Mouse (Mus musculus) bone marrow macrophage, adult 2 months (primary cell): Measurements from ENCODE around the gene Efnb2. TPM values are rescaled to one million over a fixed set of nuclear protein-coding genes. Genes with fewer than 3 reads are reported as not detected.

Experiments used
- H3K27ac ChIP-seq: 2 replicates; pipeline ENCODE4 v1.5.1; 2012; ENCODE audit warnings: low read depth, low read length; ENCODE audit not compliant: insufficient read depth
- H3K4me1 ChIP-seq: 2 replicates; pipeline ENCODE4 v1.6.1; 2012; ENCODE audit warnings: low read length; ENCODE audit not compliant: control insufficient read depth, insufficient read depth
- H3K4me3 ChIP-seq: 2 replicates; pipeline ENCODE4 v1.5.1; 2012; ENCODE audit warnings: mild to moderate bottlenecking, low read length, moderate library complexity; ENCODE audit not compliant: insufficient read depth
- CTCF ChIP-seq: IDR thresholded peaks from 2 replicates; pipeline ENCODE4 v1.5.1; 2012; ENCODE audit warnings: low read depth, mild to moderate bottlenecking, low read length, moderate library complexity
- POLR2A ChIP-seq: IDR thresholded peaks from 2 replicates; pipeline ENCODE4 v1.6.1; 2012; ENCODE audit warnings: mild to moderate bottlenecking, low read depth, low read length, borderline replicate concordance
- polyA plus RNA-seq: library from polyadenylated mRNA; stranded (reverse); fragments of >200 nt; gene quantifications from 2 replicates; pipeline ENCODE4 v1.2.4, GENCODE M21; 2012; ENCODE audit not compliant: missing spikeins, insufficient read depth, insufficient read length

The Efnb2 gene
- polyA plus RNA-seq, 1 experiment, result 0.67 TPM

- Histone ChIP-seq H3K4me3 (no peak overlapping the region), H3K4me1 (no peaks in the 10 kb centered on the region), H3K27ac (no peak overlapping the region)
- no peak for TF ChIP-seq CTCF
- no peak for TF ChIP-seq POLR2A
Measured at GRCm38 (mm10) chr8:8593812-8594211, 67.2 kb downstream of the Efnb2 start.

DNA sequence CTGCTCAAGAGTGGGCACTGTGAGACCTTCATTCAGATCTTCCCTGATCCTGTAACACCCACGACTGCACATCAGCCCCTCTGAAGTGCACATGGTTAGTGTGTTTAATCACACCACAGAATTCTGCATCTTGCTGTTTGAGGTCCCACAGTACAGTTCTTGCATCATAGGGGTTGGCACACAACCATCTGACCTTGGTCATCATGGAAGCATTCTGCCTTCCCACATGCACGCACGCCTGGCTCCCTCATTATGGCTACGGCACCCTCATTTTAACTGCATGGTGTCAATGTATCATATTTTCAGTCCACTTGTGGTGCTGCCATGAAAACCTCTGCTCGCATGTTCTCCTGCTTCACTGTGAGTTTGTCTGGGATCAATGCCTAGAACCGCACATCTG lies 67.7 kb downstream of the Efnb2 start:
- TF ChIP-seq CTCF, result no peak
- no peak for TF ChIP-seq POLR2A
- Histone ChIP-seq H3K27ac (no peak overlapping the region), H3K4me1 (no peaks in the 10 kb centered on the region), H3K4me3 (no peak overlapping the region)

DNA sequence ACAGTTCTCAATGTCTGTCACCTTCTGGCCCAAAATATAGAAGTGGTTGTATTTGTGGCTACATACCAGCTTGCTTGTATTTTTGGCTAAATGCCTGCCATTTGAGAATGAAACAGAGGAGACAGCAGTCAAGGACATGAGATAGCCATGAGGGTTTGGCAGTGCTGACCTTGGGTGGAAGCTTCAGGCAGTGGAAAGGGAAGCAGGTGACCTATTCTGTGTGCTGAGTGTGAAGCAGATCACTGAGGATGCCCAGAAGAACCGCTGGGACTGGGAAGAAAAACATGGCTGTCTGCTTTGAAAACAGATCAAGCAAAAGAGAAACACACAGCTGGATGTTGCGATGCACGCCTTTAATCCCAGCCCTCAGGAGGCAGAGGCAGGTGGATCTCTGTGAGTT lies 68.7 kb downstream of the Efnb2 start:
- TF ChIP-seq POLR2A, result no peak
- no peak for TF ChIP-seq CTCF
- Histone ChIP-seq H3K4me1 (no peaks in the 10 kb centered on the region), H3K27ac (no peak overlapping the region), H3K4me3 (no peak overlapping the region)

GRCm38 (mm10) chr8:8583981-8584377 lies 77.1 kb downstream of the Efnb2 start:
- TF ChIP-seq POLR2A (no peak), CTCF (no peak)
- Histone ChIP-seq H3K4me1 (no peaks in the 10 kb centered on the region), H3K4me3 (no peak overlapping the region), H3K27ac (no peak overlapping the region)

- no peaks in the 10 kb centered on the region for H3K4me1 ChIP-seq
- no peak overlapping the region for H3K4me3 ChIP-seq
- no peak for TF ChIP-seq CTCF
- no peak for TF ChIP-seq POLR2A
- no peak overlapping the region for H3K27ac ChIP-seq
Measured at GRCm38 (mm10) chr8:8583290-8583980, 77.6 kb downstream of the Efnb2 start.

- Histone ChIP-seq H3K4me3 (no peak overlapping the region), H3K27ac (no peak overlapping the region), H3K4me1 (no peaks in the 10 kb centered on the region)
- TF ChIP-seq CTCF (no peak), POLR2A (no peak)
Measured at GRCm38 (mm10) chr8:8577770-8578303, 83.2 kb downstream of the Efnb2 start.

GRCm38 (mm10) chr8:8576833-8577232 lies 84.2 kb downstream of the Efnb2 start:
- no peak for TF ChIP-seq CTCF
- TF ChIP-seq POLR2A, result no peak
- H3K27ac ChIP-seq, result no peak overlapping the region
- H3K4me1 ChIP-seq, result no peaks in the 10 kb centered on the region

GRCm38 (mm10) chr8:8576286-8576685 lies 84.8 kb downstream of the Efnb2 start:
- Histone ChIP-seq H3K4me1 (no peaks in the 10 kb centered on the region), H3K4me3 (no peak overlapping the region), H3K27ac (no peak overlapping the region)
- no peak for TF ChIP-seq POLR2A
- no peak for TF ChIP-seq CTCF

More at GRCm38 (mm10) chr8:8576833-8577232, 84.2 kb downstream of the Efnb2 start:
- H3K4me3 ChIP-seq, result no peak overlapping the region

- TF ChIP-seq POLR2A (no peak), CTCF (no peak)
- no peaks in the 10 kb centered on the region for H3K4me1 ChIP-seq
- H3K4me3 ChIP-seq, result no peak overlapping the region
- no peak overlapping the region for H3K27ac ChIP-seq
Measured at GRCm38 (mm10) chr8:8574521-8575499, 86.2 kb downstream of the Efnb2 start.
